Mouse (Mus musculus) ovary, postnatal 36 days (tissue): Measurements from ENCODE around the gene Vdr.

Experiments used
- DNase-seq: peaks from one replicate; pipeline ENCODE4 v3.0.0; 2022; ENCODE audit warnings: low spot score, mixed read lengths

The Vdr gene

DNA sequence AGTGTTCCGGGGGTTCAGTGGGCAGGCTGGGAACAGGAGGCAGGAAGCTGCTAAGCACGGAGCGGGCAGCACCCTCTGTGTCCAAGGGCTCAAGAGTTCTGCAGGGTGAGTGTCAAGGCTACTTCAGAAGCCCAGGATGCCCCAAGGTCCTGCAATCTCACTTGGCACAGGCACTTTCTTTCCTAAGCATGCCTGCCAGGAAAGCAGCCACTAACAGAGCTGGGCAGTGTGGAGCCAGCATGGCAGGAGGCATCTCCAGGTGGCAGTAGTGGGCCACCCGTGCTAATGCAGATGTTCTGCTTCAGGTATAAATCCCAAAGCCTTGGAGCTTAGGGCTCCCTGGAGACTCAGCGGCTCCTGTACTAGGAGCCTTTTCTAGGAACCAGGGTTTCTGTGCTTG, 100.5 kb downstream of the Vdr start:
- DNase-seq: peak; percentile 68

DNA sequence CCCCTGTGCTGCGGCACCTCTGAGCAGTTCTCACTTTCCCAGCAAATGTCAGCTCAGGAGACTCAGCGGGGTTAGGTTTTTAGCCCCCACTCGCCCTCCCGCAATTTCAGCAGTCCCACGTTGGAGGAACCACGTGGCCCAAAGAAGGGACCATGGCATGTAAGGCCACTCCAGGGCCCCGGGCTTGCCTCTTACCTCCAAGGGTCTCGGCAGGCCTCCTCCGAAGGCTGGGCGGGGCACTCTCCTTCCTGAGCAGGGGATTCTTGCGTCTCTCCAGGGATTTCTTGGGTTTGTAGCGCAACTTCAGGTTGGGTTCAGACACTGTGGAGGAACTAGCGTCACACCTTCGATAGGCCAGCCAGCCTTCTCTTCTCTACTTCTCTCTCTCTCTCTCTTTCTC, 101.2 kb downstream of the Vdr start:
- no peak for DNase-seq

DNA sequence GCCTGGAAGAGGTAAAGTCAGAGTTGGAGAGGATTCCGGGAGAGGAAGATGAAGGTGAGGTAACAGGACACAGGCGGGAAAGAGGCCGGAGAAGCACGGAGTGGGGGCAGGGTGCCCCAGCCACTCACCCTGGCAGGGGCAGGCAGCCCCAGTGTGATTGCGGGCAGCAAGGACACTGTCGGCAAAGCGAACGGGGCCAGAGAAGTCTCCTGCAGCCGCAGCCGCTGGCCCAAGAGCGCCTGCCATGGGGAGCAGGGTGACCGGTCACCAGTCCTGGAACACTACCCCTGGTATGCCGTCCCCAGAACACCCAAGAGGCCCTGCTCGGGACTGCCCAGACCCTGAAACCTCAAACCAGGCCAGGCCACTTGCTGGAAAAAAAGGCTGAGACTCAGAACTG, 101.9 kb downstream of the Vdr start:
- DNase-seq: no peak

DNA sequence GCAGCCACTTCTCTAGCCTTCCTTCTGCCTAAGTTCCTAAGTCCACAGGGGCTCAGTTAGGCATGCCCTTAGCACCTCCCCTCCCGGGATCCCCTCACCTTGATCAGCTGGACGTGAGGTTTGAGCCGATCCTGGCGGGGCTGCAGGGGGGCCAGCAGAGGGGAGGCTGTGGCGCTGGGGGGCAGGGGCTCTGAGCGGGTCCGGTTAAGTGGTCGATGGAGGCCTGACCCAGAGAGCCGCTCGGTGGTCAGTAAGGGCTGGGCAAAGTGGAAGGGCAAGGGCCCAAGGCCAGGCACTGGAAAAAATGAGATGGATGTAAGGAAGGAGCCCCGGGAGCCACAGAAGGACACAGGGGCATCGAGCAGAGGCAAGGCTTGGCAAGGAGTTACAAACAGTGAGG, 102.6 kb downstream of the Vdr start:
- no peak for DNase-seq
